Mouse (Mus musculus): Measurements from ENCODE around the gene Naa20. TPM values are rescaled to one million over a fixed set of nuclear protein-coding genes. Genes with fewer than 3 reads are reported as not detected.

Naa20 gene
- polyA plus RNA-seq, 1 experiment from 2014 or later: 159 TPM

DNA sequence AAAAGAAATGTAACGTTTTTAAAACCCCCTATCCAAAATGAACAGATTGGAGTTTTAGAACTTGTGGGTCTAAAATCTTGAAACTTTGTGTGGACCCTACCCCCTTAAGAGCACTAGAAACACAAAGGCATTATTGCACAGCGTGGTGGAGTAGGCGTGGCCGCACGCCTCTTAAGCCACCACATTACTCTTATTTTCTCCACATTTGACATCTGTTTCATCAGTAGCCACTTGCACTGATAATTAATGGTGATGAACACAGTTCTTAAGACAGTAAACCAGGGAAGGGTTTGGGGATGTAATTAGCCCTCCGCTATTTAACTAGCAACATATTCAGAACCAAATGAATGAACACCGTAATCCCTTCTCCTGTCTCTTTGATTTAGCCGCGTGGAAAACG is 53.9 kb downstream of the Naa20 start:
- Histone ChIP-seq H3K27me3 (ENCODE audit: control insufficient read depth, insufficient read depth, low read length) (no peaks in the 10 kb centered on the region), H3K9me3 (ENCODE audit: control insufficient read depth, low read length) (no peaks in the 10 kb centered on the region), H3K36me3 (ENCODE audit: control insufficient read depth, insufficient read depth, low read length) (no peaks in the 10 kb centered on the region), H3K4me1 (ENCODE audit: control insufficient read depth, insufficient read depth, low read length) (no peaks in the 10 kb centered on the region), H3K4me2 (ENCODE audit: low read depth, severe bottlenecking) (no peak overlapping the region), H3K27ac (replicated peaks; ENCODE audit: low read depth, low read length) (no peak overlapping the region), H3K4me3 (ENCODE audit: low read depth, low read length) (no peak overlapping the region), H3K9ac (ENCODE audit: low read length) (no peak overlapping the region)
- no peak for ATAC-seq (ENCODE audit: insufficient number of reproducible peaks, low FRiP score, low TSS enrichment, low read depth)
- DNase-seq (ENCODE audit: low spot score): no peak
- WGBS: 73% methylated on average over 10 of the region's 10 CpGs

DNA sequence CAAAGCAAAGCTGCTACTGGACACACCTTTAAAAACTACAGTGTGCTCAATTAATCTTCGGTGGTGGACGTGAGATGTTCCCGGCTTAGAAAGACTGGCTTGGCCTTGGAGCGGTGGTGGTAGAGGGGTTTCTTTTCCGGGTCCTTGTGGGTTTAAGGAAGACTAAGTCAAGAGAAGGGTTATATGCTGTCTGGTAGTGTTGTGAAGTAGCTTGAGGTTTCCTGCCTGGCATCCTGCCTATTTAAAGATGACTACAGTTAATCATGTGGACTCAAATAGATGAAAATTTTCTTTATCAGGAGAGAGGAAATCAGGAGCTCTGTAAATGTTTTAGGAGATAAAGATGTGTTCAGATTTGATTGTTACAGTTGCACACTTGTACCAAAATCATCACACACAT is 54.4 kb downstream of the Naa20 start:
- 79% methylated on average over 5 of the region's 5 CpGs for WGBS
- Histone ChIP-seq H3K9me3 (ENCODE audit: control insufficient read depth, low read length) (no peaks in the 10 kb centered on the region), H3K27ac (replicated peaks; ENCODE audit: low read depth, low read length) (no peak overlapping the region), H3K4me3 (ENCODE audit: low read depth, low read length) (no peak overlapping the region), H3K27me3 (ENCODE audit: control insufficient read depth, insufficient read depth, low read length) (no peaks in the 10 kb centered on the region), H3K4me2 (ENCODE audit: low read depth, severe bottlenecking) (no peak overlapping the region), H3K9ac (ENCODE audit: low read length) (no peak overlapping the region), H3K4me1 (ENCODE audit: control insufficient read depth, insufficient read depth, low read length) (no peaks in the 10 kb centered on the region), H3K36me3 (ENCODE audit: control insufficient read depth, insufficient read depth, low read length) (no peaks in the 10 kb centered on the region)
- no peak for ATAC-seq (ENCODE audit: insufficient number of reproducible peaks, low FRiP score, low TSS enrichment, low read depth)
- no peak for DNase-seq (ENCODE audit: low spot score)

DNA sequence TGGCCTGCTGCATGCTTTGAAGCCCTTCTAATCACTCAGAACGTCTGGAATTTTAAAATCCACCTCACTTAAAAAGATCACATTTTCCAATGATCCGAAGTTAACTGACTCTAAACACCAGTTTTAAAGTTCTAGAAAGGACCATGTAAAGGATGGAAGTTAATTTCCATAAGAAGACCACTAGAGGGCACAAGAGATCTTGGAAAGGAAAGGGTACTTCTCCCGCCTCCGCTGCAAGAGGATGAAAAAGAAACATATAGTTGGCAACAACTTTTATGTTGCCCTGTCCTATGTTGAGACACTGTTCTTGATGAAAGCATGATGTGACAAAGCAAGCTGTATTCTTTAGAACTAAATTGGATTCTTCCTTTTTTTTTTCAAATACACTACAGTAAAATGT is 55.6 kb downstream of the Naa20 start:
- Histone ChIP-seq H3K27ac (replicated peaks; ENCODE audit: low read depth, low read length) (no peak overlapping the region), H3K27me3 (ENCODE audit: control insufficient read depth, insufficient read depth, low read length) (no peaks in the 10 kb centered on the region), H3K4me3 (ENCODE audit: low read depth, low read length) (no peak overlapping the region), H3K9me3 (ENCODE audit: control insufficient read depth, low read length) (no peaks in the 10 kb centered on the region), H3K9ac (ENCODE audit: low read length) (no peak overlapping the region), H3K4me1 (ENCODE audit: control insufficient read depth, insufficient read depth, low read length) (no peaks in the 10 kb centered on the region), H3K4me2 (ENCODE audit: low read depth, severe bottlenecking) (no peak overlapping the region), H3K36me3 (ENCODE audit: control insufficient read depth, insufficient read depth, low read length) (no peaks in the 10 kb centered on the region)
- WGBS: 13% methylated on average over 4 of the region's 4 CpGs
- DNase-seq (ENCODE audit: low spot score) (no peak), ATAC-seq (ENCODE audit: insufficient number of reproducible peaks, low FRiP score, low TSS enrichment, low read depth) (peak; percentile 61; the same call in 1 of the 2 replicates)

DNA sequence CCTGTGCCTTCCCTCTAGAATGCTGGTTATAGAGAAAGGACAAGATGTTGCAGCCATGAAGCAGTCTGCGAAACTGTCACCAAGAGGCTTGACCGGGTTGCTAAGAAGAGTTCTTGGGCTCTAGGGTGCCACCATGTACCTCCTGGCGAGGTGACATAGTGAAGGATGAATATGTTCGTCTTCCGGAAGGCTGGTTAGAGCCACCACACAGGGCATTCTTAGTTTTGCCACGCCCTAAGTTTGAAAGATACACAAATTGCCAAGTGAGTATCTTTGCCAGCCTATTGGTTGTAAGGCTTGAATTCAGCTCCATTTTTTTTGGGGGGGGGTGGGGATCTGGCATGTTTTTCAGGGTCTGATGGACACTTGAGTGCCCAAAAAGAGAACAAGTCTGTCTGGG is 56.2 kb downstream of the Naa20 start:
- H3K27me3 ChIP-seq (ENCODE audit: control insufficient read depth, insufficient read depth, low read length): no peaks in the 10 kb centered on the region
- H3K9ac ChIP-seq (ENCODE audit: low read length): no peak overlapping the region
- H3K36me3 ChIP-seq (ENCODE audit: control insufficient read depth, insufficient read depth, low read length): no peaks in the 10 kb centered on the region
- no peaks in the 10 kb centered on the region for H3K4me1 ChIP-seq (ENCODE audit: control insufficient read depth, insufficient read depth, low read length)
- H3K9me3 ChIP-seq (ENCODE audit: control insufficient read depth, low read length): no peaks in the 10 kb centered on the region
- 86% methylated on average over 6 of the region's 6 CpGs for WGBS
- no peak for ATAC-seq (ENCODE audit: insufficient number of reproducible peaks, low FRiP score, low TSS enrichment, low read depth)
- no peak for DNase-seq (ENCODE audit: low spot score)
- no peak overlapping the region for H3K4me2 ChIP-seq (ENCODE audit: low read depth, severe bottlenecking)
- H3K4me3 ChIP-seq (ENCODE audit: low read depth, low read length): no peak overlapping the region
- H3K27ac ChIP-seq (replicated peaks; ENCODE audit: low read depth, low read length): no peak overlapping the region

DNA sequence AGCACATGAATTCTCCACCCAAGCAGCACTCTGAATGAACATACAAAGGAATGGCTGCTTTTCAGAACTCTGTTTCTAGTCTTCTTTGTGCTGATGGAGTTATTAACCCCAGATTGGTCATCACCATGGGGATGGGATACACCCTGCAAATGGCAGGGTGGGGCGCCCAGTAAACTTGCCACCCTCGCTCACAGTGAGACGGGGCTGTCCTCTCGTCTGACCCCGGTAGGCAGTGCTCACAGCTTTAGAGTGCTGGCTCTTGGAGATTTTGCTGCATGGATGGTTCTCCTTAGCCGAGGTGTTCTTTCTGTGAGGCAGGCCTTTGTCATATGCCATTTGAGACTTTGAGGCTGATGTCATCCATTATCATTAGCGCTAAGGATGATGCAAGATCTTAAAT is 56.7 kb downstream of the Naa20 start:
- Histone ChIP-seq H3K9ac (ENCODE audit: low read length) (no peak overlapping the region), H3K9me3 (ENCODE audit: control insufficient read depth, low read length) (no peaks in the 10 kb centered on the region), H3K4me2 (ENCODE audit: low read depth, severe bottlenecking) (no peak overlapping the region), H3K36me3 (ENCODE audit: control insufficient read depth, insufficient read depth, low read length) (no peaks in the 10 kb centered on the region), H3K27me3 (ENCODE audit: control insufficient read depth, insufficient read depth, low read length) (no peaks in the 10 kb centered on the region), H3K27ac (replicated peaks; ENCODE audit: low read depth, low read length) (no peak overlapping the region), H3K4me3 (ENCODE audit: low read depth, low read length) (no peak overlapping the region), H3K4me1 (ENCODE audit: control insufficient read depth, insufficient read depth, low read length) (no peaks in the 10 kb centered on the region)
- DNase-seq (ENCODE audit: low spot score) (no peak), ATAC-seq (ENCODE audit: insufficient number of reproducible peaks, low FRiP score, low TSS enrichment, low read depth) (no peak)
- WGBS: 86% methylated on average over 7 of the region's 7 CpGs

DNA sequence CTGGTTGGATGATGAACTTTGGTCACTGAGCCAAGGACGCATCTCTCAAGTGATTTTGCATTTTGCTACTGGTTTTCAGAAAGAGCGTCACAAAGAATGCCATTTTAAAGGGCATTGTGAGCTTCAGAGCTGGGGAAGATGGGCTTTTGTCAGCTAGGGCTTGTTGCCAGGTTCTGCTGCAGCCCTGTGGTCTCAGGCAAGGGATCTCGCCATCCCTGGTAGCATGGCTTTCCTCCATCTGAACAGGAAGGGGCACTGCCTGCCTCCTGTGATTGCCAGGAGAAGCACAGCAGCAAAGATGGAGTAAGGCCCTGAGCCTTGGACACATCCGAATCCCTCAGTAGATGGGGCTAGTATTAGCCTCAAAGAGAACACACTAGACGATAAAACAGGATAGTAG is 60.0 kb downstream of the Naa20 start:
- Histone ChIP-seq H3K9me3 (ENCODE audit: control insufficient read depth, low read length) (no peaks in the 10 kb centered on the region), H3K4me1 (ENCODE audit: control insufficient read depth, insufficient read depth, low read length) (no peaks in the 10 kb centered on the region), H3K4me3 (ENCODE audit: low read depth, low read length) (no peak overlapping the region), H3K9ac (ENCODE audit: low read length) (no peak overlapping the region), H3K36me3 (ENCODE audit: control insufficient read depth, insufficient read depth, low read length) (no peaks in the 10 kb centered on the region), H3K4me2 (ENCODE audit: low read depth, severe bottlenecking) (no peak overlapping the region), H3K27ac (replicated peaks; ENCODE audit: low read depth, low read length) (no peak overlapping the region), H3K27me3 (ENCODE audit: control insufficient read depth, insufficient read depth, low read length) (no peaks in the 10 kb centered on the region)
- 92% methylated on average over 5 of the region's 5 CpGs for WGBS
- DNase-seq (ENCODE audit: low spot score): no peak
- ATAC-seq (ENCODE audit: insufficient number of reproducible peaks, low FRiP score, low TSS enrichment, low read depth): no peak

Small RNA genes within 50 kb of the gene (microRNA-seq; reads per million reads assigned to microRNA genes)
- gene Gm25026: not detected

Other genes with a start within 250 kb of the Naa20 start
- 19.5 and 19.9 TPM in 2 replicates for gene Rin2, start 226.9 kb upstream of the Naa20 start, polyA plus RNA-seq (2014; fragmentation: Nextera tagmentation; extraction: Ambion mirVana)
- 0.08 and 0.09 TPM in 2 replicates for gene Cfap61, start 32.7 kb downstream of the Naa20 start, polyA plus RNA-seq (2014; fragmentation: Nextera tagmentation; extraction: Ambion mirVana)
- gene Crnkl1, start 32.9 kb downstream of the Naa20 start, polyA plus RNA-seq (2014; fragmentation: Nextera tagmentation; extraction: Ambion mirVana): 45.8 and 46.9 TPM in 2 replicates